Mouse (Mus musculus) thymus, adult 2 months (tissue): ENCODE measurements at regions not wholly inside any gene's neighbourhood (a gene's known extent, or its start where the extent isn't known, plus 50 kb on each side); places are given as distances from the start of the nearest gene placed in this dataset.

ENCODE experiments used
- CTCF ChIP-seq: fragments of 200-500 bp; IDR thresholded peaks from 2 replicates; pipeline ENCODE4 v1.5.1; 2012; ENCODE audit warnings: mild to moderate bottlenecking, control low read depth, low read length, moderate library complexity, borderline replicate concordance; ENCODE audit not compliant: control insufficient read depth, poor library complexity, insufficient read depth; ENCODE audit errors: extremely low read depth
- POLR2A ChIP-seq: fragments of 200-500 bp; IDR thresholded peaks from 2 replicates; pipeline ENCODE4 v1.6.1; 2012; ENCODE audit warnings: mild to moderate bottlenecking, low read length, control low read depth, moderate library complexity; ENCODE audit not compliant: control insufficient read depth, poor library complexity, insufficient read depth; ENCODE audit errors: extremely low read depth

DNA sequence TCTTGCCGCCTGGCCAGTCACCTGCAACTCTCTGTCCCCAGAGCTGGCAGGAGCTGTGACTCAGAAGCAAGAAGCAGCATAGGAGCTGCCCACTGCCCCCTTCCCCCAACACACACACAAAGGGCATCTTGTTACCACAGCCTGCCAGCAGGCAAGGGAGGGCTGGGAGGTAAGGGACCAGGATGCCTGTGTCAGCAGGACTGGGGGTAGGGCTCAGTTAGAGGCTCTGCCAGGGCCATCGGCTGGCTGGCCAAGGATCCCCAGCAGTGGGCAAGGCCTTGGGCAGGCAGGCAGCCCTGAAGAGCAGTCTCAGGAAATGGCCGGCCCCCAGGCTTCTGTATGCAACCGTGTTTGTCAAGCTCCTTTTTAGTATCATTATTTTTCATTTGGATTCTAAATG is 87.3 kb upstream of the Zmiz1 start:
- TF ChIP-seq CTCF (no peak), POLR2A (no peak)
